Mouse (Mus musculus) kidney, embryonic 15.5 days (tissue): ENCODE data around the gene Tssk6. TPM values are rescaled to one million over a fixed set of nuclear protein-coding genes. Genes with fewer than 3 reads are reported as not detected.

ENCODE experiments used
- ATAC-seq: fragments of 200-750 bp; cut with Nextera tagmentation; replicated peaks from 2 replicates; pipeline ENCODE4 v1.8.0; 2017; ENCODE audit warnings: moderate TSS enrichment; ENCODE audit not compliant: low FRiP score
- H3K27ac ChIP-seq: fragments of 300-500 bp; sonication (generic); 2 replicates; pipeline ENCODE4 v1.5.1; 2015; ENCODE audit warnings: mild to moderate bottlenecking, inconsistent platforms
- H3K27me3 ChIP-seq: fragments of 300-500 bp; sonication (generic); 2 replicates; pipeline ENCODE4 v1.6.1; 2015; ENCODE audit warnings: inconsistent platforms
- H3K36me3 ChIP-seq: fragments of 300-500 bp; sonication (generic); 2 replicates; pipeline ENCODE4 v1.6.1; 2015; ENCODE audit warnings: inconsistent platforms
- H3K4me1 ChIP-seq: fragments of 300-500 bp; sonication (generic); 2 replicates; pipeline ENCODE4 v1.6.1; 2015; ENCODE audit warnings: inconsistent platforms
- H3K4me2 ChIP-seq: fragments of 300-500 bp; sonication (generic); 2 replicates; pipeline ENCODE4 v1.6.1; 2015; ENCODE audit warnings: moderate library complexity, mild to moderate bottlenecking, inconsistent platforms
- H3K4me3 ChIP-seq: fragments of 300-500 bp; sonication (generic); replicated peaks from 2 replicates; pipeline ENCODE4 v1.5.1; 2015; ENCODE audit warnings: mild to moderate bottlenecking, inconsistent platforms
- H3K9ac ChIP-seq: fragments of 300-500 bp; sonication (generic); 2 replicates; pipeline ENCODE4 v1.6.1; 2015; ENCODE audit warnings: mild to moderate bottlenecking, inconsistent platforms
- H3K9me3 ChIP-seq: fragments of 300-500 bp; sonication (generic); replicated peaks from 2 replicates; pipeline ENCODE4 v1.6.1; 2016; ENCODE audit warnings: inconsistent platforms
- WGBS: fragments of 180-500 bp; shearing (Covaris S2); methylation state at CpG from one replicate; pipeline ENCODE4 v1.1.7; 2015; ENCODE audit warnings: mixed read lengths; 5-methylcytosine and 5-hydroxymethylcytosine counted together
- polyA plus RNA-seq: library from polyadenylated mRNA; unstranded; fragments of >200 nt; fragmentation: Nextera tagmentation; extraction: Ambion mirVana; gene quantifications from 2 replicates; pipeline ENCODE4 v1.2.1, GENCODE M21; 2015

The Tssk6 gene
- polyA plus RNA-seq, 1 experiment from 2014 or later = 3.4 TPM

- H3K4me1 ChIP-seq = peaks cover 8% of the 10 kb centered on the region
- WGBS = 46% methylated on average over 10 of the region's 10 CpGs
- no peak overlapping the region for H3K27ac ChIP-seq
- no peak overlapping the region for H3K4me3 ChIP-seq
- H3K36me3 ChIP-seq = no peaks in the 10 kb centered on the region
- H3K9ac ChIP-seq = no peak overlapping the region
- H3K27me3 ChIP-seq = peaks cover 47% of the 10 kb centered on the region
- H3K4me2 ChIP-seq = no peak overlapping the region
- ATAC-seq = no peak
- no peaks in the 10 kb centered on the region for H3K9me3 ChIP-seq
These were observed 25.9 kb upstream of the Tssk6 start for GRCm38 (mm10) chr8:69876097-69876496.

- H3K4me3 ChIP-seq = no peak overlapping the region
- WGBS = 69% methylated on average over 10 of the region's 10 CpGs
- no peak overlapping the region for H3K4me2 ChIP-seq
- no peak for ATAC-seq
- H3K9me3 ChIP-seq = no peaks in the 10 kb centered on the region
- H3K27ac ChIP-seq = no peak overlapping the region
- no peak overlapping the region for H3K9ac ChIP-seq
- peaks cover 17% of the 10 kb centered on the region for H3K4me1 ChIP-seq
- peaks cover 55% of the 10 kb centered on the region for H3K27me3 ChIP-seq
- no peaks in the 10 kb centered on the region for H3K36me3 ChIP-seq
These were observed 25.0 kb upstream of the Tssk6 start for GRCm38 (mm10) chr8:69876967-69877366.

GRCm38 (mm10) chr8:69877396-69877795 lies 24.6 kb upstream of the Tssk6 start:
- ATAC-seq = no peak
- Histone ChIP-seq H3K36me3 (no peaks in the 10 kb centered on the region), H3K4me2 (no peak overlapping the region), H3K27me3 (peaks cover 60% of the 10 kb centered on the region), H3K4me3 (no peak overlapping the region), H3K4me1 (peaks cover 21% of the 10 kb centered on the region), H3K9ac (no peak overlapping the region), H3K27ac (no peak overlapping the region), H3K9me3 (no peaks in the 10 kb centered on the region)
- whole genome bisulfite sequencing = 83% methylated on average over 4 of the region's 4 CpGs

DNA sequence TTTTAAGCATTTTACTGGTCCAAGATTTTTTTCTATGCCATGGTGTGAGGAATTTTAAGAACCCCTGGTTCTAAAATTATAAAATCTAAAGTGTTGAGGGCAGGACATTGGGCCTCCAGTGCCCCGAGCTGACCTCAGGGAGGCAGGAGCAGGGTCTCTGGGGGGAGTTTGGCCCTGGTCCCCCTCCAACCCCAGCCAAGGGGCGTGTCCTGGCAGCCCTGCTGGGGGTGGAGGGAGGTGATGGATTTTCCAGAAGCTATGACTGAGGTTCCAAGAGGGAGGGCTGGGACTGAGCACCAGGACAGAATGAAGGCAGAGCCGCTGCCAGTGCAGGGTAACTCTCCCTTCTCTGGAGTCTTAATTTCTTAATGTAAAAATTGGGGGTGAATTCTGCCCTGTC lies 24.0 kb upstream of the Tssk6 start:
- Histone ChIP-seq H3K27me3 (peaks cover 66% of the 10 kb centered on the region), H3K4me2 (no peak overlapping the region)
- 66% methylated on average over 3 of the region's 3 CpGs for WGBS

DNA sequence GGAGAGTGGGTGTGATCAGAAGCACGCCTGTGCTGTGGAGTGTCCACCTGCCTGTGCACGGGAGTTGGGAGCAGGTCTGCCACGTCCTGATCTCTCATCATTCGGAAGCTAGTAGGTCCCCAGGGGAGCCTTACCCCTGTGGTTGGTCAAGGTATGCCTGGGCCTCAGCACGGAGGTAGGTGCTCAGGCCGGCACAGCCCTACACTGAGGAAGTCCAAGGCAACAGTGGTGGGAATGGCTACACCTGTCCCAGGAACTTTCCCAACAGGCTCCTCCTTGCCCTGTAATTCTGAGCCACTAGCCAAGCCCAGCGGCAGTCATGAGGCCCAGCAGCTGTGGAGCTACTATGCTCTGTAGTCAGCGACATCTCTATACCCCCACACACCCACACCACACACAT lies 22.3 kb upstream of the Tssk6 start:
- no peak for ATAC-seq
- Histone ChIP-seq H3K36me3 (no peaks in the 10 kb centered on the region), H3K27ac (no peak overlapping the region), H3K27me3 (peaks cover 81% of the 10 kb centered on the region), H3K4me2 (no peak overlapping the region), H3K4me3 (no peak overlapping the region), H3K4me1 (peaks cover 27% of the 10 kb centered on the region), H3K9me3 (no peaks in the 10 kb centered on the region), H3K9ac (no peak overlapping the region)
- WGBS = 72% methylated on average over 8 of the region's 8 CpGs

More for the DNA sequence above, 24.0 kb upstream of the Tssk6 start:
- no peaks in the 10 kb centered on the region for H3K9me3 ChIP-seq
- no peak for ATAC-seq
- H3K9ac ChIP-seq = no peak overlapping the region
- peaks cover 27% of the 10 kb centered on the region for H3K4me1 ChIP-seq
- no peak overlapping the region for H3K27ac ChIP-seq
- no peak overlapping the region for H3K4me3 ChIP-seq
- H3K36me3 ChIP-seq = no peaks in the 10 kb centered on the region

DNA sequence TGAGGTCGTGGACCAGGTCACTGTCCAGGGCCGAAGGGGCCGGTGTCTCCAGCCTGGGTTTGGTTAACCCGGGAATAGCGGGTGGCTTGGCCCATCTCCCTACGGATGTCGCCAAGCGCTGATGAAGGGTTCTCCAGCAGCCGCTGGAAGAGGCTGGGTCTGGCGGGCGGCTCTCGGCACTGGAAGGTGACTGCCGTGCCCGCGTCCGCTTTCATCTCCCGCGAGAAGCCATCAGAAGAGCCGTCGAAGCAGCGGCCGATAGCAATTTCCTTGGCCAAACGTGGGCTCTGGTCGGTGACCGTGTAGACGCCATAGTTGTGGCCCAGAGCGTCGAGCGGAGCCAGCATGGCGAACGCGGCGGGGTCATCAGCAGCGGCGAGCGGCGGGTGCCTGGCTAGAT lies 21.1 kb upstream of the Tssk6 start:
- H3K4me3 ChIP-seq = peak overlapping the region; percentile 48
- ATAC-seq = no peak
- H3K27ac ChIP-seq = no peak overlapping the region
- peak overlapping the region; percentile 67 for H3K4me2 ChIP-seq
- H3K9me3 ChIP-seq = no peaks in the 10 kb centered on the region
- H3K4me1 ChIP-seq = peaks cover 27% of the 10 kb centered on the region
- H3K9ac ChIP-seq = no peak overlapping the region
- 9% methylated on average over 37 of the region's 37 CpGs for WGBS
- no peaks in the 10 kb centered on the region for H3K36me3 ChIP-seq
- H3K27me3 ChIP-seq = peaks cover 90% of the 10 kb centered on the region

GRCm38 (mm10) chr8:69881261-69881865 lies 20.6 kb upstream of the Tssk6 start:
- Histone ChIP-seq H3K4me2 (peak overlapping the region; percentile 67), H3K9ac (0 out of 2 replicates have a peak overlapping the region, but pooled peaks have one; percentile 29), H3K36me3 (no peaks in the 10 kb centered on the region), H3K27me3 (peaks cover 92% of the 10 kb centered on the region), H3K4me1 (peaks cover 32% of the 10 kb centered on the region), H3K9me3 (no peaks in the 10 kb centered on the region), H3K4me3 (peak overlapping the region; percentile 48), H3K27ac (no peak overlapping the region)
- 17% methylated on average over 78 of the region's 79 CpGs for WGBS
- no peak for ATAC-seq

- peak; percentile 31 for ATAC-seq
- peaks cover 40% of the 10 kb centered on the region for H3K4me1 ChIP-seq
- WGBS = 5% methylated on average over 102 of the region's 103 CpGs
- peak overlapping the region; percentile 67 for H3K4me2 ChIP-seq
- H3K36me3 ChIP-seq = no peaks in the 10 kb centered on the region
- peaks cover 94% of the 10 kb centered on the region for H3K27me3 ChIP-seq
- no peak overlapping the region for H3K27ac ChIP-seq
- H3K9me3 ChIP-seq = no peaks in the 10 kb centered on the region
- H3K4me3 ChIP-seq = peak overlapping the region; percentile 48
- H3K9ac ChIP-seq = peak overlapping the region; percentile 29; the same call in 1 of the 2 replicates
These were observed 19.8 kb upstream of the Tssk6 start for GRCm38 (mm10) chr8:69882021-69882756.

DNA sequence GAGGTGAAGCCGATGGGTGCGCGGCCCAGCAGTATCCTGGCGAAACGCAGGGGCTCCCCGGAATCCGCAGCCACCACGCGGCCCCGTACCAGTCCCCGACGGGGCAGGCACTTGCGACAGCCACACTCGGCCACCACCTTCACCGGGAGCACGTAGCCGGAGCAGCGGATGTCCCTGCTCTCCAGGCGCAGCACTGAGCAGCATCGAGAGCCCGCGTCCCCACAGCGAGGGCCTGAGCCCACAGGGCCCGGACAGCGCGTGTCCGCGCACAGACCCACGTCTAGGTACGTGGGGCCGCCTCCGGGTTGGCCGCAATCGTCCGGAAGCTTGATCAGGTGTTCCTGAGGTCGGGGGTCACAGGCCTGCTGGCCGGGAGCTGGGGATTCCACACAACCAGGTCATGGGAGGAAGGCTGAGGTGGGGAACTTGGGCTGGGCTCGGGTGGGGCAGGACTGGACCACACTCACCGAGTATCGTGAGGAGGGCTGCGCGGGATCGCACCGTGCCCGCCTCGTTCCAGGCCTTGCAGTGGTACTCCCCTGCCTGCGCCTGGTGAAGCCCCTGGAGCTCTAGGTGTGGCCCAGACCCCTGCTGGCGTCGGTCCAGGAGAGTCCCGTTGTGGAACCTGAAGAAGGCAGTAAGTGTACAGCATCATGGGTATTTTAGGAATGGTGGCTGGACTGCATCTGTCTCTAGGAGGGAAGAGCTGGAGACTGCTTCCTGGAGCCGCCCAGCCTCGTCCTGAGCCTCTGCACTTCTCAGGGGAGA lies 19.0 kb upstream of the Tssk6 start:
- Histone ChIP-seq H3K27ac (no peak overlapping the region), H3K4me1 (peaks cover 48% of the 10 kb centered on the region), H3K9me3 (no peaks in the 10 kb centered on the region), H3K27me3 (peaks cover 94% of the 10 kb centered on the region), H3K4me3 (peak overlapping the region; percentile 48), H3K9ac (no peak overlapping the region), H3K36me3 (no peaks in the 10 kb centered on the region), H3K4me2 (peak overlapping the region; percentile 67)
- no peak for ATAC-seq
- 11% methylated on average over 52 of the region's 52 CpGs for WGBS

DNA sequence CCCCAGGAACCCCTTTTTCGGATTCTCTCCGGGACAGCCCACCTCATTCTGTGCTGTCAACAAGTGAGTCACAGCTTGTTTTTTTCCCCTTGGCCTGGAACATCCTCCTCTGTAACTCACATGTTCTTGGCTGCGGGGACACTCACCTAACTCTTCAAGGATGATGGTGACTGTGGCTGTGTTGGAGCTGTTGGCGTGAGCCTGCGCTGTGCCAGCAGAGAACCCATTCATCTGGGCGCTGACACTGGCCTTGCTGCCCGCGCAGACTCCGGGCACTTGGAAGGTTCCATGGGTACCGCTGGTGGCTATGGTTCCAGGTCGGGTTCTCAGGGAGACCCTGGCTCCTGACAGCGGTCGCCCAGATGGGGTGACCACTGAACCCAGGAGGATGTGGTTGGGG lies 17.8 kb upstream of the Tssk6 start:
- no peak overlapping the region for H3K4me2 ChIP-seq
- peaks cover 60% of the 10 kb centered on the region for H3K4me1 ChIP-seq
- ATAC-seq = no peak
- no peak overlapping the region for H3K4me3 ChIP-seq
- no peak overlapping the region for H3K27ac ChIP-seq
- H3K36me3 ChIP-seq = no peaks in the 10 kb centered on the region
- peaks cover 100% of the 10 kb centered on the region for H3K27me3 ChIP-seq
- H3K9ac ChIP-seq = no peak overlapping the region
- no peaks in the 10 kb centered on the region for H3K9me3 ChIP-seq
- 57% methylated on average over 13 of the region's 13 CpGs for WGBS

- 1% methylated on average over 59 of the region's 60 CpGs for WGBS
- H3K4me3 ChIP-seq = peak within 1 kb of the TSS; percentile 31
- no peak within 1 kb of the TSS for H3K9ac ChIP-seq
- H3K9me3 ChIP-seq = no peaks in the 10 kb centered on the region
- H3K27ac ChIP-seq = no peak within 1 kb of the TSS
- 0 out of 2 replicates have a peak, but pooled peaks cover 4% of the 10 kb centered on the region for H3K36me3 ChIP-seq
- no peak; the same call in 1 of the 2 replicates for ATAC-seq
- peaks cover 48% of the 10 kb centered on the region for H3K4me1 ChIP-seq
- peaks cover 84% of the 10 kb centered on the region for H3K27me3 ChIP-seq
- peak within 1 kb of the TSS; percentile 55 for H3K4me2 ChIP-seq
These were observed 14.4 kb upstream of the Tssk6 start, which contains the start of gene Cilp2 for GRCm38 (mm10) chr8:69887289-69888243. Gene Cilp2 (minus strand): TSS chr8:69887687.
